Mouse (Mus musculus) ovary, postnatal 14 days (tissue): ENCODE measurements around the gene Dmd.

Source experiments
- DNase-seq: peaks from one replicate; pipeline ENCODE4 v3.0.0; 2022; ENCODE audit warnings: low spot score

Dmd gene

DNA sequence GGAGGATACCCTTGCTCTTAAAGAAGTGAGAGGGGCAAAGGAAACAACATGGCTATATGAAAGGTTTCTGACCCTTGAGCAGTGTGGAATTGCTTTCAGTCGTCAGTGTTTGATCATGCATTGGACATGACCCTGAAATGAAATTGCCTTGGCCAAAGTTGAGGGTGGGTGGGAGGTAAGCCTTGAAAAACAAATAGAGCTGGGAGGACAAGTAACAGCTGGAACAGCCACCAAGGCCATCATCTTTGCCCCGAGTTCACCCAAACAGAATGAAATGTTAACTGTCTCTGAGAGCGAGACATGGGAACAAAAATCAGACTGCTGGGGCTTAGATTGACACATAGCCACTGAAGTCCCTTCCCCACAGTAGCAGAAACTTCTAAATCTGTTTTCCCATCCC lies 2100.9 kb downstream of the Dmd start:
- no peak for DNase-seq

DNA sequence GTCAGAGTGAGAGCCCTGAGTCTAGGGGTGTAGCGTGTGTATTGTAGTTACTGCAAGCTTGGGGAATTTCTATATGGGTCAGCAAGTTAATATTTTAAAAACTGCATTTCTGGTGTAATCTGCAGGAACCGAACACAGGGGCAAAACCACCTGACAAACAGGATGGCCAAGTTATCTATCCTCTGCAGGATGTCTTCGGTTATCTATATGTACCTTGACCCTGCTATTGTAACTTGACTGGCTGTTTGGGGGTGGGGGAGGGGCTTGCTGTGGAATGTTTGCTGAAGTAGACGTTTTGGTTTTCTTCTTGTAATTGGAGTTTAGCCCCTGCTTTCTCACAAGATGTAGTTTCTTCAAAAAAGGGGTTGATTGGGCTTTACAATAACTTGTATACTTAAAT lies 2124.9 kb downstream of the Dmd start:
- DNase-seq: no peak

DNA sequence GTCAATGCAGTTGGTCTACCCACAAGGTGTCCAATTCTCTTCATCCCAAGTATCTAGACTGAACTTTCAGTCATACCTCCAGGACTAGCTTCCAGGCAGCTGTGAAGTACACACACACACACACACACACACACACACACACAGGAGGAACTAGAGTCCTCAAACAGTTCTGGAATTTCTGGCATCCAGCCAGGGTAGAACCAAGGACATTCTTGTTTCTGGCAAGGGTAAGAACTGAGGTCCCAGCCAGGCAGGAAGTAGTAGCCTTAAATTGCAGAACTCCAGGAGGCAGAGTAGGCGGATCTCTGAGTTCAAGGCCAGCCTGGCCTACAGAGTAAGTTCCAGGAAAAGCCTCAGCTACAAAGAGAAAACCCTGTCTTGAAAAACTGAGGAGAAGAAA lies 2128.2 kb downstream of the Dmd start:
- no peak for DNase-seq

DNA sequence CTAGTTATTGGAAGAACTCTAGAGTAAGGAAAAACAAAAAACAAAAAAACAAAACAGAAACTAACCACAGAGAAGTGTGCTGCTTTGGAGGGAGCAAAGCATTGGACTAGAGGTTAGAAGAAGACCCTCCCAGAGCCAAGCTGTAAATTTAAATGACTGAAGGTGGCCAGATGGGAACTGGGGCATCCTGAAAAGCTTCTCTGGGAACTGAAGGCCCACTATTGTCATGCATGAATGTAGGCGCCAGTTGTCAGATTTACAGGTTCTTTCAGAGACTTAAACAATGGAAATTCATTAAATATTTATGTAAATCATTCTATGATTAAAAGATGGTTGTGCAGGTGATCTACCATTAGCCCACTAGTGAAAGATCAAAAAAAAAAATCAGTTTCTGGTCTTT lies 2128.9 kb downstream of the Dmd start:
- no peak for DNase-seq

DNA sequence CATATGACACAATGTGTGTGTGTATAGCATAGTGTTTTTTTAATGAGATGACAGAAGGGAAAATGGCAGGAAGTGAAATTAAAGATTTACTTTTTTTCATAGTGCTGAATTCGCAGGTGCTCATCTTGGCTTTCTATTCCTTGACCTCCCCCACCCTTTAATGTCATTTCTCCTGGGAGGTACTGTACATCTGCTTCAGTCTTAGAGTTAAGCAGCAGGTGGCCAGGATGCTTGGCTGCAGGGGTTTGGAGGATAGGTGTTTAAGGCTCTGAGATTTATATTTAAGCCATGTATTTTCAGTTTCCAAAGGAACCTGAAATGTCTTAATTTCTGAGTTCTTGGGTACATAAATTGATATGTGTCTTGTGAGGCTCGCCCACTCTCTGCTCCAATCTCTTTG lies 2130.5 kb downstream of the Dmd start:
- DNase-seq: no peak

DNA sequence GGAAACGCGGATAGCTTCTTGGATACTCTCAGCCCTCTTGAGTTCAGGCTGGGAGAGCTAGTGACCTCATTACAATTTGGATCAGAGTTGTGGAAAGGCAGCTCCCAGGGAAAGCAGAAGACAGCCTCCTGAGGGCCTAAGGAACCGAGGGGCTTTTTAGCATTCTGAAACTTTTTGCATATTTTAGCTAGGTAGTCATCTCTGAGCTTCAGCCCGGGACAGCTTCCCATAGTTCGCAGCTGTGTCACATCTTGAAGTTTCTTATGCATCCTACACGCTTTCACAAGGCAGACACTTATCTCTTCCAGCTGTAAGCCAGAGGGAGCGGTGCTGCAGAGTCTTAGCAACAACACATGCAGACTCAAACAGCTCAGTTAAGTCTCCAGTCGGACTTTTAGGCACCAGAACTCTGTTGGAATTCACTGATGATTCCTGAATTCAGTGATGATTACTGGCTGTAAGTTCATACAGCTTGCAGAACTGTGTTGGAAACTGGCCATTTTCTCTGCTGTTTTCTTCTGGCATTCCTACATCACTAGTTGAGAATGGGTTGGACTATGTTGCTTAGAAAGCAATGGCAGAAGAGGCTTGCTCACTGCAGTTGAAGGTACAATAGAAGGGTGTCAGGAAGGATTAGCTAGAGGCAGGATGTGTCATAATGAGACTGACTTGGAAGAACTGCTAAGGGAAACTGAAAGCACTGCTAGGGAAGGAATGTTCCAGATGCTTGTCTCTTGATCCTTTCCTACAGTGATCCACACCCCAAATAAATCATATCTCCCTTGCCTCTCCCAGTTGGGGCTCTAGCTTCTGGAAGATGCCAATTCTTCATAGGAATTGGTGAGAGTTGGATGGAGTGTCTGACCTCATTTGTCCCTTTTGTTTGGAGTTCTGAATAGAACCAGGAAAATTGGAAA lies 2135.8 kb downstream of the Dmd start:
- DNase-seq: no peak

DNA sequence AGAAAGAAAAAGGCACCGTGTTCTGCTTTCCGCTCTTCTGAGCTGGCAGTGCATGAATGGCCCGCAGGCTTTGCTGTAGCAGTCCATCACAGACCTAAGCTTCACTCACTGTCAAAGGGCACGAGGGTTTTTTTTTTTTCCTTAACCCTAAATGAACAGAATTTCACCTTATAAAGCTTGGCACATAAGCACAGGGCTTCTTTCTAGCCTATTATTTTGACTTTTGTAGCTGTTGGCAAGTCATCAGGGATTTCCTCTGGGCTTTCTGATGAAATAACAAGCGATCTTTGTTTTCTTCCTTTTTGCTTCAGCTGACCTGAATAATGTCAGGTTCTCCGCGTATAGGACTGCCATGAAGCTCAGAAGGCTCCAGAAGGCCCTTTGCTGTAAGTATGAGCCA lies 2140.8 kb downstream of the Dmd start:
- DNase-seq: no peak

DNA sequence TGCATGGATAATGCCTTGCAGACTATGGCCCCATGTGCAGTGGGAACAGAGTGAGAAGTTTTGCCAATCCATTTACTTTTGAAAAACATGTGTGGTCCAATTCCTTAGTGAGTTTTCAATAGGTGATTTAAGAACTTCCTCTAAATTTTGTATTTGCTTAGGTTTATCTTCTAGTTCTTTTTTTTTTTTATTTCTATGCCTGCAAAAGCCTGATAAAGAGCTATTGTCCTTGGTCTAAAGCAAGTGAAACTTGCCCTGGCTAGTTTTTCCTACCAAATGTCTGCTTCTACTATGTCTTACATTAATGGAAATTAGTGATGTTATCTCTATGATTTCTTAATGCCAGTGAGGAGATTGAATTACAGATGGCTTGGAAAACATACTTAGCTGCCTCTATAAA lies 2144.7 kb downstream of the Dmd start:
- DNase-seq: no peak

DNA sequence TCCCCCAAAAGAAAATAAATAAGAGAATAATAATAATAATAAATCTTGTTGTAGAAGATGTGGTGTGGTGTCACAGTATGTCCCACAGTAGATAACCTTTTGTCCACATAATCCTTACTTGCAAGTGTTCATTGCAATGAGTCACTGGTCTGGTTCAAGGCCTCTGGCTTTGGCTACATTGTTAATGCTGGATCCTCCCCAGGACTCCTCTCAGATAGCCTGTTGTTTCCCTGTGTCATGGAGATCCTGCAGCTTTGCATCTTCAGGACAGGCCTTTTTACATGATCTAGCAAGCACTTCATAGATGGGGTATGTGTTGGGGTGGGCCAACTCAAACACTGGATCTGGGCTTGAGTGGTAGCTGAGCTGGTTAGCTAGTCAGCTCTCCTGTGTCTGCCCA lies 2150.0 kb downstream of the Dmd start:
- DNase-seq: no peak

DNA sequence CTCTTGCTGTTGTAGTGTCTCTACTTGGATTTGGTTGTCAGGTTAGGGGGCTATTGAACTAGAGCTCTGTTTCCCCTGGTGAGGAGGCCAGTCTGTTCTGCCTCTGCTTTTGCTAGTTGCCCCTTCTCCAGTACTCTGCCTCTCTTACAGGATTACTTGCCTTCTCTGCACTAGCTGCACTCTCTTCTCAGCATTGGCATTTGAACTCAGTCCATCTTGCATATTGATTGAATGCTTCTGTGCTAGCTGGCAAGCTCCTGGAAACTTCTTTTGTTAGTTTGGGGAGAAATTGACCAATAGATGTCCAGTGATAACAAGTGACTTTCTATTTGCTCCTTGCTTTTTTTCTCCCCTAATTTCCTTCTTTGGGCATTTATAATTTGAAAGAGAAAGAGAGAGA lies 2163.7 kb downstream of the Dmd start:
- no peak for DNase-seq

DNA sequence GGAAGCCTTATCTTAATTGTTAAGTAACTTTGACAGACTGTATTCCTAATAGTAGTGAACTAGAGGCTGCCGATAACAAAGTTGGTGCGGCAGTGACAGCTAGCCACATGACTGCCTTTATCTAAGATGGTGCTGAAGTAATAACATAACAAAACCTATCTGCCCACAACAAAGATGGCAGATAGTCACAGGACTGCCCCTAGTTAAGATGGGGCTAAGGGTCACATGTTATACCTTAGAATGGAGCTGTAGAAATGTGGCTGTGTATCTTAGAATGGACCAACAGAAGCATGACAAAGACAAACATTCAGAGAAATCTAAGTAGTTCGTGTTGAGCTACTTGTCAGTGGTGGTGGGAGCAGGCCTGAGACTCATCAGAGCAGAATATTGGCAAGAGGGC lies 2184.0 kb downstream of the Dmd start:
- DNase-seq: no peak

DNA sequence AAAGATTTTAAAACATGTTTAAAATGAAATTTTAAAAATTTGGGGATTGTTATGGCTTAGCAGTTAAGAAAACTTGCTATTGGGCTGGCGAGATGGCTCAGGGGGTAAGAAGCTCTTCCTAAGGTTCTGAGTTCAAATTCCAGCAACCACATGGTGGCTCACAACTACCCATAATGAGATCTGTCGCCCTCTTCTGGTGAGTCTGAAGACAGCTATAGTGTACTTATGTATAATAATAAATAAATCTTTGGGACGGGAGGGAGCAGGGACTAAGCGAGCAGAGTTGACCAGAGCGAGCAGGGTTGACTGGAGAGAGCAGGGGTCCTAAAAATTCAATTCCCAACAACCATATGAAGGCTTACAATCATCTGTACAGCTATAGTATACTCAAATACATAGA lies 2188.6 kb downstream of the Dmd start:
- DNase-seq: no peak

DNA sequence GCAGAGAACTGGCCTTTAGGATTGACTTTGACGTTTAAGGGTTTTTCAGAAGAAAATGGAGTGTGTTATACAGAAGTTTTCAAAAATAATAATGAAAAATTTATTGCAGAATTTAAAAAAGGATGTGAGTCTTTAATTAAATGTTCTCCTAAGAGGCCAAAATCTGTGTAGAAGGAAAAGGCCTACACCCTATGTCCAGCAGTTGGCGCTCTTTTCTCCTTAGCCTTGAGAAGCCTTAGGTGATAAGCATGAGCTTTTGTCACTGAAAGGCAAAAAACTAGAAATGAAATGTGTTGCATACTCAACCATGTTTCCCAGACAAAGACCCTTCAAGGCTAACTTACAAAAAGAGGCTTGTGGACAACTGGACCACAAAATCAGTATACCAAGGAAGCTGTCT lies 2222.6 kb downstream of the Dmd start:
- no peak for DNase-seq

DNA sequence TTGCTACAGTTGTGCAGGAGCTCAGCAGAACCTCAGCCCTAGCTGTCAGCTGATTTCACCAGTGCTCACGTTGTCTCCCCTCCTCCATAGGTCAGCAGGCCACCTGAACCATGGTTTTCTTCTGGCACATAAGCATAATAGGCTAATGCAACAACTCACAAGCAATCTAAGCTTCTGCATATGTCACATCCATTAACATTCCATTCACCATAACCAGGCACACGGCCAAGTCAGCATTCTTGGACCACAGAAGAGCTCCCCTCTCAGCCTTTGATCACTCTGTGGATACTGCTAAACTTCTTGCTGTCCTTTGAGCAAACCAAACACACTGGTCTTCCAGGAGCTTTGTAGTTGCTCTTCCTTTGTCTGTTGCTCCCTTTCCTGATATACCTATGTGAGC lies 2238.9 kb downstream of the Dmd start:
- DNase-seq: no peak

DNA sequence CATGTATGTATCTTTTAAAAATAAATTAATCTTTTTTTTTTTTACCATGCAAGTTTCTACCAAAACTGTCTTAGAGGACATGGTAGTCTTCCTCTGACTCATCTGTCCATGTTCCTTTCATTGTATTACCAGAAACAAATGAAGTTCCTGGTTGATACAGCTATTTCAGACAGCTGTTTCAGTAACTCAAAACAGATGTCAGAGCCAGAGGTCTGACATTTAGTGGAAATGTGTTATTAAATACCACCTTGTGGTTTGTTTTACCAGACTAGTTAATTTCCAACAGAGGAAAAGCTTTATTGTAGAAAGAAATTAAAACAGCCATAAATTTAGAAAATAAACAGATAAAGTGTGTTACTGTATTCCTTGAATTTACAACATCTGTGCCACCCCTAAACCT lies 2245.2 kb downstream of the Dmd start:
- no peak for DNase-seq

DNA sequence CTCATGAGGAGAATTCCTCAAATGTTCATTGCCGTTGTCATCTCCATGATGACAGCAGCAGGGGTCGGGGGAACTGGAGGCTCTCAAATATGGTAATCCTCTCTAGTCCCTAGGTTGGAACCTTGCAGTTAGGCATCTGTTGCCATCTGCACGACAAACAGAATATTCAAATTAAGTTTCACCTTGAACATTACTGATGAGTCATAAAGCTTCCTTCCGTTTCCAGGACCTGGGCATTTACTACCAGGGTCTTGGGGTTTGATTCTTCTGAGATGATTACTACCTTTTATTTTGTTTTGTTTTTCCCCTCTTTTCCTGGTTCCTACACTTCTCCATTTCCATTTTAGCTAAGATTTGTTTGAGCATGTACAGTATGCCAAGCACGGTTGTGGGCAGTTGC lies 2249.0 kb downstream of the Dmd start:
- DNase-seq: no peak

DNA sequence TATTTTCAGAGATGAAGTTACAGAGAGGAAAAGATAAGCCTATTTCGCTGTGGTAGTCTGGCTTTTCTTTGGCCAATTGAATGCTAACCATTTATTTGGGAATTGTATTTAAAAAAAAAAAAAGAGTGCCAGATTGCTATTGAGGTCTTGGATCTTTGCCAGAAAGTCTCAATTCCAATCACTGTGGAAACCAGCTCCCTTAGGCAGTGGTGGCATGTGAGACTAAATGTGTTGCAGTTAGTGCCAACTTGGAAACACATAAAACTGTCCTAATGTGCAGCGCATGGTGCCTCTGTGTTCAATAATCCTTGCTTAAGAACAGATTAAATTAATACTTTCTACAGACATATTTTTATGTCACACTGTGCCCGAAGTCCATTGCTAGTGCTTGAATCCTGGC lies 2250.7 kb downstream of the Dmd start:
- DNase-seq: no peak

DNA sequence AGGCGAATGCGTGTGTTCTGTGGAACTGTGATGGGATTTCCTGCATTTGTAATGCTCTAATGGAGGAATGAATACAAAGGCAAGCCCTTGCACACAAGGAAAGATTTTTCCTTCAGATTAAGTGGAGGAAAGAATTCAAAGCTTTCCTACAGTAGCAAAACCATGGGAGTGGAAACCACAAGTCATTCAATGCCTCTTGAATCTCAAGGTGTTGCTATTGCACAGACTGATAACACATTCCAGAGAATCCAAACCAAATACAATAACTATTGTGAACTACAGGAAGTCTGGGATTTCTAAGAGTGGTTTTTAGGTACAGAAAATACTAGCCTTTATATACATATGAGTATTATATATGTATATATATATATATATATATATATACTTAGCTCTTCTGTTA lies 2258.3 kb downstream of the Dmd start:
- no peak for DNase-seq

DNA sequence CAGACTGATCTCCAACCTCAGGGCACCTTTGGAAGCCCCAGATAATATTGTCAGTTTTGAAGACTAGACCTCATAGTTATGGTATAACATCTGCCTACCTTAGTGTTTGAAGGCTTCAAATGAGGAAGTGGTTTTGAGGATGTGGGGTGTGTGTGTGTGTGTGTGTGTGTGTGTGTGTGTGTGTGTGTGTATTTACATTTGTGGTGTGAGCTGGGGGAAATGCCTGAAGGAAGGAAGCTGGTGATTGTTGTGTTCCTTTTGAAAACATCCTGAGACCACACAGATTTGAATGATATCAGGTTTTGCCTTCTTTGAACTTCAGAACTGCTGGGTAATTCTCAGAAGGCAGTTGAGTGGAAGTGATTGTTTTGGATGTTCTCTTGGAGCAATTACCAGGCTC lies 2278.2 kb downstream of the Dmd start:
- no peak for DNase-seq

DNA sequence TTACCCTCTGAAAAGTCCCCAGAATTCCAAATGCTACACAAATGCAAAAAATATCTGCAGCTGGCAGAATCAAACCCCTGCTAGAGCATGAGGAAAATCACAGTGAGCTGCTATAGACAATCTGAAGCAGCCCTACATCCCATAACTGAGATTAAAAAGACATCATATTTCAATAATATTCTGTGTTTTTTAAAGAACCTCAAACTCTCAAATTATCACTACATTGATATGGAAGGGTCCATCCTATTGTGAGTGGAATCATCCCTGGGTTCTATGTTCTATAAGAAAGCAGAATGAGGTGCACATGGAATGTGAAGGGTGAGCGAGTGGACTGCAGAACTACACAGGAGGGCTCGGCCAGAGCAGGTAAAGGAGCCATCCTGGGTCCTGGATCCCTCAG lies 2300.7 kb downstream of the Dmd start, which contains the start of gene Fthl17a:
Gene Fthl17a, plus strand, starts transcription at position 301 of the 400 bp plus-strand sequence.
- DNase-seq: no peak
